Mouse (Mus musculus): ENCODE results near the gene Akap6.
A peak's percentile ranks its signal among the peaks of the same experiment; 100 is the strongest.
"Not testable (repeated sequence)": the region's sequence is repeated elsewhere in the genome, so short reads cannot be mapped to it uniquely, and the experiment has no call there.

Akap6 gene

GRCm38 (mm10) chr12:52711857-52712640, 12.9 kb downstream of the Akap6 start:
- no peak for DNase-seq (ENCODE audit: low spot score)

GRCm38 (mm10) chr12:52718392-52718791, 19.2 kb downstream of the Akap6 start:
- DNase-seq (ENCODE audit: low spot score) = no peak

GRCm38 (mm10) chr12:52719232-52719631, 20.0 kb downstream of the Akap6 start:
- DNase-seq (ENCODE audit: low spot score) = no peak

DNA sequence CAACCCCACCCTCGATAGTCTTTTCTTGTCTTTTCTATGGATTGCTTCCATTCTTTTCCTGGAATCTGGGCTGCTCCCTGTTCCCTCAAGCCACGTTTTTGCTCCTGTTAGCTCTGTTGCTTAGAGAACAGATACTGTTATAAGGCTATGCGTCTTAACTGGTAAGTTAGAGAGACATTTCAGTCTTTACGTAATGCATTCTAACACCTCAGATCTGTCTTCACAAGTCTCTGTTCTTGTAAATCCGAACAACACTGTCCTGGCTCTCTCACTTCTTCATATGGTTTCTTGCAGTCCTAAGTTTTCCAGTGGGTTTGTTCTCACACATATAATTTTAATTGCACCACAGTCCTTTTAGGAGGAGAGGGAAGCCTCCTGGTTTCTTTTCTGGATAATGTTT, 20.5 kb downstream of the Akap6 start:
- no peak for DNase-seq (ENCODE audit: low spot score)

DNA sequence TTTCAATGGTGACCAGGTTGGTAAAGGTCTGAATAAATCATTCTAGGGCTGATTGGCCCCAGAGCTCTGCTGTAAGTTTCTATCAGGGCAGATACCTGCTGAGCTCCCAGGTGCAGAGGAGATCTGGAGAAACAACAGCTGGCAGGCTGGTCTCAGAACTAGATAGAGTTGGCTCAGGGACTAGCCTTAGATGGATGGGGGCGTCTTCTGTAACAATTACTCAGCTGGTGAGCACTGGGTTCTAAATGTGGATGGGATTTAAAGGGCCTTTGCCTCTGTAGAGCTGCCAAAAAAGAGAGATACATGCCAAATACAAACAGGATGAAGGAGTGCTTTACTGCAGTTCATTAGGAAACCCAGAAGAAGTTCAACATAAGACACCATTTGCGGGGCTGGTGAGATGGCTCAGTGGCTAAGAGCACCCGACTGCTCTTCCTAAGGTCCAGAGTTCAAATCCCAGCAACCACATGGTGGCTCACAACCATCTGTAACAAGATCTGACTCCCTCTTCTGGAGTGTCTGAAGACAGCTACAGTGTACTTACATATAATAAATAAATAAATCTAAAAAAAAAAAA, 24.9 kb downstream of the Akap6 start:
- DNase-seq (ENCODE audit: low spot score) = not testable (repeated sequence)

- no peak for DNase-seq (ENCODE audit: low spot score)
These were observed 27.4 kb downstream of the Akap6 start for GRCm38 (mm10) chr12:52726434-52727231.

DNA sequence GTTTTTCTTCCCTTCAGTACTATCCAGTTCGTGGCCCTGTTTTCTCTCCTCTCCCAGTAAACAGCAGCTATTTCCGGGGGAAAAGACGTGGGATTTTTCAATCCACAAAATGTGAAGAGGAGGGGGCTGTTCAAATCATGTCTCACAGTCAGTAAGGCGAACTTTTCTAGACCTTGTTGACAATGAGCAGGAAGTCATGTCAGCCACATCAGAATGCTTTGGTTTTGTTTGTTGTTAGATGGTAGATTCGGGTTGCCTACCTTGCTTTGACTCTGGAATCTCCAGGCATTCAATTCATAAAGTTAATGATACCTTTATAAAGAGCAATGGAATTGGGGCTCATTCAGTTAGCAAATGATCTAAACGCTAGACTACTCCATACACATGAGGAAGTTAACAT, 30.2 kb downstream of the Akap6 start:
- no peak for DNase-seq (ENCODE audit: low spot score)

DNA sequence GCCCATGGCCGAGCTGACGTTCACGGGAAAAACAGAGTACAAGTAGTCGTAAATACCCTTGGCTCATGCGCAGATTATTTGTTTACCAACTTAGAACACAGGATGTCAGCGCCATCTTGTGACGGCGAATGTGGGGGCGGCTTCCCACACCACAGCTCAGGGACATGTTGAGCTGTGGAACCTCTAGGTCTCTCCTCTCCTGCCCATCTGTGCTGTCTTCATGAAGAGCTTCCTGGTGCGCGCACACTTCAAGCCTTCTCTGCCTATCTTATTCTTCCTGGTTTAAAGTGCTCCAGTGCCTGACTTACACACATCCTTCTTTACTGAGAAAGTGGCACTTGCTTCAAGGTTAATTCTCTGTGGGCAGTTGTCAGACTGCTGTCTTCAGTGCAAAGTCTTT, 36.0 kb downstream of the Akap6 start:
- not testable (repeated sequence) for DNase-seq (ENCODE audit: low spot score)

DNA sequence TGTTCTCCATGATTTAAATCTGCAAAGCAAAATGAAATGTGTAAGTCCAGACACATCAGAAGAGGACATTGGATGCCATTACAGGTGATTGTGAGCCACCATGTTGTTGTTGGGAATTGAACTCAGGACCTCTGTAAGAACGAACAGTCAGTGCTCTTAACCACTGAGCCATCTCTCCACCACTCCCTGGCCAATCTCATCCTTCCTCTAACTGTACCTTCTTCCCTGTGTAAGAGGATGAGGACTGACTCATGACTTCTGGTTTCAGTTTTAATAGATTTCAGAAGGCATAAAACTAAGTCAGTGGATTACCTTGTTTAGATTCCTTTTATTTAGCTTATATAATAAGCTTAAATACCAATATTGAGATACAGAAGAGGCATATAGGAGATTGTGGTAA, 38.0 kb downstream of the Akap6 start:
- DNase-seq (ENCODE audit: low spot score) = no peak

GRCm38 (mm10) chr12:52739326-52739725, 40.1 kb downstream of the Akap6 start:
- no peak for DNase-seq (ENCODE audit: low spot score)

DNA sequence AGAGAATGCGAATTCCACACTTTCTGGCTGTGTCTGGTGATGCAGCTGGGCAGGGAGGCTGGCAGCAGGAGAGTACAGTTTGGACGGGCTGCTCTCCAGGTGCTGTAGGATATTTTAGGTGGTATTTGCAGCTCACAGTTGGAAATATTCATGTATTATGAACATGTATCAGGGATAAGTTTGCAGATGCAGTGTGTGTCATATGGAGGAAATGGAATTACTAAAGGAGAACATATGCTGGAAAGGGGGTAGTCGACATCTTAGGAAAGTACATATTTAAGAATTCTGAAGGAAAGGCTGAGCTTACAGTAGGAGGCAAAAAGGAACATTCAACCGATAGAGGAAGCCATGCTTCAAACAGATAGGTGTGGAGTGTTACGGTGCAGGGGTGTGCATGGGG, 42.6 kb downstream of the Akap6 start:
- DNase-seq (ENCODE audit: low spot score) = no peak

- no peak for DNase-seq (ENCODE audit: low spot score)
These were observed 50.8 kb downstream of the Akap6 start for GRCm38 (mm10) chr12:52750006-52750405.

DNA sequence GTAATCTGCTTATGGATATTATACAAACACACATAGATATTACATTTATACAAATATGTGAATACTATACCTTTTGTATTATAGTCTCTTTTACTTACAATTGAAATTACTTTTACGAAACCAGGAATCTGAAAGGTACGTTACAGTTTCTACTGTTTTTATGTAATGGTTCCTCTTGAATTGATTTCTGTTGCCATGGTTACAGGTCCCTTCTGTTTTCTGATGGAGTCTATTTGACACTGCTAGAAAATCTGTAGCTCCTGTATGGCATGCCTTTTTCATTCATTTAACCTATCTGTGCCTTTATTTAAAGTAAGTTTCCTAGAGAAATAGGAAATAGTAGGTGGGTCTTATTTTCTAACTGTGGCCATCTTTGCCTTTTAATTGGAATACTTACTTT, 56.5 kb downstream of the Akap6 start:
- no peak for DNase-seq (ENCODE audit: low spot score)

DNA sequence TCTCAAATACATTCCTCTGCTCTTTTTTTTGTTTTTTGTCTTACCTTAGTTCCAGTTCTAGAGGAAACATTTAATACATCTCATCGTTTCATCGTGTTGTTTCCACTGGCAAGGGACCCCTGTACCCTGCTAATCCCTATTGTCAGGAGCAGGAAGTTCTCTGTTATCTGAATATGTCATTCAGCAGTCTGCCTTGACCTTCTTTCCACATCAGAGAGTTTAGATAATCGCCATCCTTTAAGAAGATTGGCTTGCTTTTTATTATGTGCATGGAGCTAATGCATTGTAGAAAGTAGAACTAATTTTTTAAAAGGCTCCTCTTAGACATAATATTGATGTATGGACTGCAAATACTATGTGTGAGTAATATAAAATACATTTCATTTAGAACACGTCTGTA, 58.7 kb downstream of the Akap6 start:
- DNase-seq (ENCODE audit: low spot score) = no peak

DNA sequence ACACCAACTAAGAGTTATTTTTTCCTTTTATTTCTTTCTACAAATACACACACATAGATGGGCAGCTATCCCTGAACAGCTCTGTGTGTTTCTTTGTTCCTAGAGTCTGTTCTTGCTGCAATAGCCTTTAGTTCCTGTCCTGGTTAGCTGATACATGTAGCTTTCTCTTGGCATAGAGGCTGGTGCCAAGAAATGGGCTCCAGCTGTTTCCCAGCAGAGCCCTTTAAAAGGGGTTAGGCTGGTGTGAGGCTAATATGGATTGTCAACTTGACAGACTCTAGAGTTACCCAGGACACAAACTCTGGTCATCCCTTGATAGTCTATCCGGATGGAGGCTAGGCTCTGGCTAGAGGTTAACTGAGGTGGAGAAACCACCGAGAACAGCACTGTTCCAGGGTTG, 64.9 kb downstream of the Akap6 start:
- DNase-seq (ENCODE audit: low spot score) = no peak

DNA sequence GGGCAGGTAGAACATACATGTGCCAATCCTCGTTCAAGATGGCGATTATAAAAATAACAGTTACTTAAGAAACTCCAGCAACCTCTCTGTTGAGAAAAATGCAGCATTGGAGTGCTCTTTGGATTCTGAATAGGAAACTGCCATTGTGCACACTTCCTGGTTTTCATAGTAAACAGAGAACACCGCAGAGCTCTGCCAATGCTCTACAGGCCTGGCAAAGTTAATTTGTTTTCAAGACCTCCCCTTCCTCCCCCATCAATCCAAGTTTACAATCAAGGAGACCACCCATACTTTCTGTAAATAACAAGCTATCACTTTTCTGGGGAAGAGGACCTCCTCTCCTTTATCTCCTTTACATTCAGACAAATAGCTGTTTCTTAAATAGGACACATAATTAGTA, 65.6 kb downstream of the Akap6 start:
- DNase-seq (ENCODE audit: low spot score) = no peak

DNA sequence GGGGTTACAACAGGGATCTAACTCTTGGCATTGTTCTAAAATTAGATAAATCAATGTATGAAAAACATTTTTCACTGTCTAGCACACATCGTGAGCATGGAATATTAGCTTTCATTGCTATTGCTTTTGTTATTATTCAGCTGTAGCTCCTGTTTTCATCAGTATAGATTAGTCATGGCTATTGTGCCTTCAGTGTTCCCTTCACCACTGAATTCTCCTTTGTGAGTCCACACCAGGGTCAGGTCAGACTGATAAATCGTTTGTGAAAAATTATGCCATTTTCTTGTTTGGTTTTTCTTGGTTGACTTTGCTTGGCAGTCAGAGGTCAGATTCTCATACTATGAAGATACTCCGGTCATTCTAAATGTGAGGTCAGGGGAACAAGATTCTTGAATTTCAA, 70.4 kb downstream of the Akap6 start:
- no peak for DNase-seq (ENCODE audit: low spot score)

DNA sequence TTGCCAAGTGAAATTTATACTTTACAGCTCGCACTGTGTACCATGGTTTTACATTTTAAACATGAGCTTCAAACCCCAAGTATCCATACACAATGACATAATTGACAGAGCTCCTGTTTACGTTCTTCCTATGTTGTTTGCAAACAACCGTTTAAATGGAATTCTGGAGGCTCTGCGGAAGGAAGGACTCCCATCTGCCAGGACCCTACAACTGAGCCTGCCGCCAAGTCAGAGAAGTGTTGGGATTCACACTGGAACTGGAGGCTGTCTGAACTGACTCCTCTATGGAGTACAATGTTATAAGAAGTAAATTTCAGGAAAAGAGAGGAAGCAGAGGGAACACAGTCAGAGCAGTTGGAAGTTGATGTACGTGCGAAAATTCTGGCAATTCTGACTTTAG, 72.7 kb downstream of the Akap6 start:
- no peak for DNase-seq (ENCODE audit: low spot score)

GRCm38 (mm10) chr12:52772494-52773280, 73.5 kb downstream of the Akap6 start:
- DNase-seq (ENCODE audit: low spot score) = no peak

DNA sequence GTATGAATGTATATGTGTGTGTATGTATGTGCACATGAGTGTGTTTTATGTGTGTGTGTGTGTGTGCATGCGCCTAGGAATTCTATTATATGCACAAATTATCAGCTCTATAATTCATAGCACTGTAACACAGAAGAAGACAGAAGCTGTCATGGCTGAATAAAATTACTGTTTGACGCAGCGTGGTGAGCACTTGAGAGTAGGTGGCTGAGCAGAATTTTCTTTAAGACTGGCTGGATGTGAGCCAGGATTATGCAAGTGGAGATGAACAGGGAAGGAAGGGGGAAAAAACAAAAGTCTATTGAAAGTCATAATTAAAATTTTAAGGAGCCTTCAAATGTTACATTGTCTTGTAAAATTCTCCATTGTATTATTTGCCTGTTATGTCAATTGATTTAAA, 74.7 kb downstream of the Akap6 start:
- peak; percentile 57 for DNase-seq (ENCODE audit: low spot score)

- no peak for DNase-seq (ENCODE audit: low spot score)
These were observed 75.2 kb downstream of the Akap6 start for GRCm38 (mm10) chr12:52774382-52774781.

DNA sequence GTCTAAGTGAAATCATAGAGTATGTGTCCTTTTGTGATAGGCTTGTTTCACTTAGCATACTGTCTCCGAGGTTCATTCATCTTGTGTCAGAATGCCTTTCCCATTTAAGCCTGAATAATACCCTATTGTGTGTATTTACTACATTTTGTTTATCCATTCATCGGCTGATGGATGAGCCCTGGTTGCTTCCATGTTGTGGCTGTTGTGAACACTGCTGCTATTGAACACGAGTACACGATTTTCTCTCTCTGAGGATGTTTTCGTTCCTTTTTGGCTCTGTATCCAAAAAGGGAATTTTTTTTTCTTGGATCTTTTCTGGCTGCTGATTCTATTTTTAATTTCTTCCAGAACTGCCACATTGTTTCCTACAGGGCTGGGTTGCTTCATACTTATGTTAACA, 81.0 kb downstream of the Akap6 start:
- DNase-seq (ENCODE audit: low spot score) = no peak
